Mouse (Mus musculus) induced T-regulatory cell, adult 2 months (primary cell): ENCODE measurements at regions not wholly inside any gene's neighbourhood (a gene's known extent, or its start where the extent isn't known, plus 50 kb on each side); places are given as distances from the start of the nearest gene placed in this dataset.

Experiments
- DNase-seq: peaks from one replicate; pipeline ENCODE4 v3.0.0-alpha.2; 2012; ENCODE audit warnings: low read depth

DNA sequence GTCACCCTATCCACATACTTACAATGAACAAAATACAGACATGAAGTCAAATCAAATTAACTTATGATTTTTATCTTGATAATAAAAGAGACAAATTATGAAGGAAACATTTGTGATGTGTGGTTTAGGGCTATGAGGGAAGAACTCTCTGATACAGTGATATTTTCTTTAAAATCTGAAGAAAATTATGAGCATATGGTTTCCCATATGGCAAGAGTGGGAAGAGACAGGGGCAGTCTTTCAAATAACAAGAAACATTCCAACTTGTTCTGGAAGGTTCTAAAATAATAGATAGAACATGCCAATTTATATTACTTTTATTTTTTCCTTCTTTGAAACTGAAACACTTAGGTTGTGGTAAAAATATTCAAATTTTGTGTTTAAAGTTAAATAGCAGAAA, 1585.3 kb upstream of the B3galt2 start:
- DNase-seq = no peak
